Mouse (Mus musculus) liver, embryonic 15.5 days (tissue): ENCODE results near the gene Spop. TPM values are rescaled to one million over a fixed set of nuclear protein-coding genes. Genes with fewer than 3 reads are reported as not detected.

ENCODE experiments used
- ATAC-seq: fragments of 200-750 bp; cut with Nextera tagmentation; 2 replicates; pipeline ENCODE4 v1.8.0; 2017; ENCODE audit warnings: moderate number of reproducible peaks, mild to moderate bottlenecking, moderate library complexity; ENCODE audit not compliant: insufficient read depth
- H3K27ac ChIP-seq: fragments of 300-500 bp; sonication (generic); replicated peaks from 2 replicates; pipeline ENCODE4 v1.5.1; 2015; ENCODE audit warnings: mild to moderate bottlenecking, inconsistent platforms
- H3K27me3 ChIP-seq: fragments of 300-500 bp; sonication (generic); 2 replicates; pipeline ENCODE4 v1.6.1; 2015; ENCODE audit warnings: mild to moderate bottlenecking, inconsistent platforms
- H3K36me3 ChIP-seq: fragments of 300-500 bp; sonication (generic); replicated peaks from 2 replicates; pipeline ENCODE4 v1.6.1; 2015; ENCODE audit warnings: moderate library complexity, mild to moderate bottlenecking, inconsistent platforms
- H3K4me1 ChIP-seq: fragments of 300-500 bp; sonication (generic); replicated peaks from 2 replicates; pipeline ENCODE4 v1.6.1; 2015; ENCODE audit warnings: inconsistent platforms
- H3K4me2 ChIP-seq: fragments of 300-500 bp; sonication (generic); 2 replicates; pipeline ENCODE4 v1.6.1; 2015; ENCODE audit warnings: moderate library complexity, mild to moderate bottlenecking, inconsistent platforms
- H3K4me3 ChIP-seq: fragments of 300-500 bp; sonication (generic); replicated peaks from 2 replicates; pipeline ENCODE4 v1.5.1; 2015; ENCODE audit warnings: mild to moderate bottlenecking, inconsistent platforms
- H3K9ac ChIP-seq: fragments of 300-500 bp; sonication (generic); 2 replicates; pipeline ENCODE4 v1.6.1; 2015; ENCODE audit warnings: moderate library complexity, mild to moderate bottlenecking, inconsistent platforms
- H3K9me3 ChIP-seq: fragments of 300-500 bp; sonication (generic); replicated peaks from 2 replicates; pipeline ENCODE4 v1.6.1; 2016; ENCODE audit warnings: inconsistent platforms
- WGBS: fragments of 180-500 bp; shearing (Covaris S2); methylation state at CpG from one replicate; pipeline ENCODE4 v1.1.7; 2015; ENCODE audit warnings: mixed read lengths; ENCODE audit not compliant: insufficient replicate concordance; 5-methylcytosine and 5-hydroxymethylcytosine counted together
- polyA plus RNA-seq: library from polyadenylated mRNA; unstranded; fragments of >200 nt; fragmentation: Nextera tagmentation; extraction: Ambion mirVana; gene quantifications from 2 replicates; pipeline ENCODE4 v1.2.1, GENCODE M21; 2015

Gene Spop
- polyA plus RNA-seq, 1 experiment from 2014 or later, result 67.5 TPM

DNA sequence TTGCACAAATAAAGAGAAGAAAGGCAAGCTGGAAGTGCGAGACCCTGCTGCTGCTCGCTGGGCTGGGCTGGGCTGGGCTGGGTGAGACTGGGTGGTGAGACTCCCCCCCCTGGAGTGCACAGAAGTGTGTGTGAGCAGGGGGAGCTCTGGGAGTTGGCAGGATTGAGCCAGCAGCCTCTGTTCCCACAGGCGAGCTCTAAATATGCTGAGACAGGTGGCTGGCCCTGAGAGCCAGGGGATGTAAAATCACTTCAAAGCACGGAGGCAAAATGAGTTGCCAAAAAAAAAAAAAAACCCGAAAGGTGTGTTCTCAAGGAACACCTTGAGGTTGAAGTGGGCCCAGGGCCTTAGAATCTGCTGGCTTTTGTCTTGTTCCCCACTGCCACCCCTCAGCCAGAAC is 22.1 kb upstream of the Spop start:
- no peak for ATAC-seq
- WGBS, result 72% methylated on average over 5 of the region's 5 CpGs

DNA sequence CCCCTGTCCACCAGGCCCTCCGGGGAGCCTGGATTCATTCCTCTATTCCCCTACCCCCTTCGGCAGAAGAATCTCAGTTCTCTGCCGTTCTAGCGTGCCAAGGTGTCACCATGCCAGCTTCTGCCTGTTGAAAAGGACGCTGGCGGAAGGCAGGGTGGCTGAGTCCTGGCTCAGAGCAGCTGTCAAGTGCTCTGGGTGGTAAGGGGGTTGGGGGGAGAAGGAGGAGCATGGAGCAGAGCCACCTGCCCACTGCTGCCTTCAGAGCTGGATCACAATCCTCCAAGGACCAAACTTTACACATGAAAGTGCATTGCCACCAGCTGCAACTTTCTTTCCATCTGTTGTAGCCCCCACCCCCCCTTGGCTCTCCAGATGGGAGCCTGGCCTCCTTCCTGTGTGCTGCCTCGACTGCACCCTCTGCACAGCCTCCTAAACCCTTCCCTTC is 21.6 kb upstream of the Spop start:
- Histone ChIP-seq H3K27me3 (0 out of 2 replicates have a peak, but pooled peaks cover 6% of the 10 kb centered on the region), H3K36me3 (peaks cover 41% of the 10 kb centered on the region), H3K4me2 (no peak overlapping the region), H3K4me1 (peaks cover 3% of the 10 kb centered on the region; the same call in 1 of the 2 replicates), H3K27ac (no peak overlapping the region), H3K9ac (no peak overlapping the region), H3K4me3 (no peak overlapping the region), H3K9me3 (no peaks in the 10 kb centered on the region)
- no peak for ATAC-seq
- WGBS, result 57% methylated on average over 7 of the region's 7 CpGs

More for the DNA sequence above, 22.1 kb upstream of the Spop start:
- Histone ChIP-seq H3K27me3 (0 out of 2 replicates have a peak, but pooled peaks cover 6% of the 10 kb centered on the region), H3K4me2 (no peak overlapping the region), H3K9me3 (no peaks in the 10 kb centered on the region), H3K4me1 (peaks cover 7% of the 10 kb centered on the region), H3K36me3 (peaks cover 45% of the 10 kb centered on the region), H3K27ac (no peak overlapping the region), H3K9ac (no peak overlapping the region), H3K4me3 (no peak overlapping the region)

DNA sequence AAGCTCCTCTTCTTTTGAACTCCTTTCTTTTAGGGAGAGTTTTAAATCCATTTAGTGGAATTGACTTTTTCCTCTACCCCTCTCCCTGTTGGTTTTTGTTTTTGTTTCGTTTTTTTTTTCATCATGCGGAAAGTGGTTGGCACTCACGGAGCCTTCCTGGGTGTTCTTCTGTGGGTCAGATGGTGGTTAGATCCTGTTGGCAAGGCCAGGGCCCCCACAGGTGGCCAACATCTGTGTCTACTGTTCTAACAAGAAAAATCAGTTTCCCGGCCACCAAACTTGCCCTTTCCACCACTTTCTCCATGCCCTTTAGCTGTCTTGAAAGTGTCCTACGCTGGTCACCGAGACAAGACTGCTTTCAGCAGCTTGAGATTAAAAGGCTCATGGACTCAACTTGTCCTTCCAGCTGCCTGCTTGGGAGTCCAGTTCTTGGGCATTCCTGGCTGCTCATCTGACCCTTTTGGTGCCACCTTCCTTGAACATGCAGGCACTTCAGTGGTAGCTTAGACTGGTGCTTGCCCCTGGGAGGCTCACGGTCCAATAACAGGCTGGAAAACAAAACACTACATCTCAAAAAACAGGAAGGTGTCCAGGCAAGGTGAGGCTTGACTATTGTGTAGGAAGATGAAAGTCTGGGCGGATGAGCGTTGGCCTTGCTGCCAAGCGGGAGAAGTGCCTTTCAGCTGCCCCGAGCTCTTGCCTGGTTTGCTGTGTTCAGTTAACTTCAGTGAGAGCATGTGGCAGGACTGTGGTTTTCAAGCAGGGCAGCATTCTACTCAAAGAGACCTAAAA is 21.0 kb upstream of the Spop start:
- Histone ChIP-seq H3K4me3 (no peak overlapping the region), H3K36me3 (peaks cover 34% of the 10 kb centered on the region), H3K27me3 (0 out of 2 replicates have a peak, but pooled peaks cover 6% of the 10 kb centered on the region), H3K9me3 (no peaks in the 10 kb centered on the region), H3K4me2 (no peak overlapping the region), H3K27ac (no peak overlapping the region), H3K4me1 (no peaks in the 10 kb centered on the region), H3K9ac (no peak overlapping the region)
- 73% methylated on average over 11 of the region's 11 CpGs for WGBS
- no peak for ATAC-seq

DNA sequence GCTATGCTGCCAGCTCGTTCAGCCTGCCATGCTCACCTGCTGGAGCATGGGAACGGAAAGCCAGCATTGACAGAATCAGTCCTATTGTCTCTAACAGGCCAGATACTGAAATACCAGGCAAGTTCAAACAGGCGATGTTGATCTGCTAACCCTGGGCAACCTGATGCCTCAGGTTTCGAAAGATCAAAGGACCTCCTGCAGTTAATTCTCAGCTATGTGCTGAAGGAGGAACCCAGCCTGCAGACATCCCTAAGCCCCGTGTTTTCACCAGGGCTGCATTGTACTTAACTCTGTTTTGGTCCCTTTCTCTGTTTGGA is 20.4 kb upstream of the Spop start:
- WGBS, result 48% methylated on average over 5 of the region's 5 CpGs
- no peak overlapping the region for H3K9ac ChIP-seq
- peaks cover 29% of the 10 kb centered on the region for H3K36me3 ChIP-seq
- no peak overlapping the region for H3K27ac ChIP-seq
- no peak overlapping the region for H3K4me2 ChIP-seq
- ATAC-seq, result no peak
- H3K27me3 ChIP-seq, result 0 out of 2 replicates have a peak, but pooled peaks cover 11% of the 10 kb centered on the region
- no peaks in the 10 kb centered on the region for H3K9me3 ChIP-seq
- no peak overlapping the region for H3K4me3 ChIP-seq
- no peaks in the 10 kb centered on the region for H3K4me1 ChIP-seq

DNA sequence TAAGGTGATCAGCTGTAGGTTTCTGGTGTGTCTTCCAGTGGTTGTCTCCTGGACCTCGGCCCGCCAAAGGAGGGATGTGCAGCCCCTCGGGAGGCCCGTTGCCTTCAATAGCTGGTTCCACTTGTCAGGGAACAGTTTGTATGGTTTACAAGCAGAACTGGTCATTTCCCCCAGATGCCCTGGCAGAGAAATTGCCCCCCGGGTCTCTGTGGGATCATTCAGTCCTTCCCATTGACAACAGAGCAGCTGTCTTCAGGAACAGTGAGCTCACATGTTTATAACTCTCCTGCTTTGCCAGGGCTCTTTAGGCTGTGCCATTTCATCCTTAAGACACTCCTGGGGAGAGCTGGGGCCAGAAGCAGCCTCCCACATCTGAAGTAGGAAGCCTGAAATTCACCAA is 19.8 kb upstream of the Spop start:
- ATAC-seq, result no peak
- peaks cover 16% of the 10 kb centered on the region; the same call in 1 of the 2 replicates for H3K27me3 ChIP-seq
- no peak overlapping the region for H3K27ac ChIP-seq
- no peaks in the 10 kb centered on the region for H3K4me1 ChIP-seq
- 48% methylated on average over 5 of the region's 5 CpGs for WGBS
- H3K9me3 ChIP-seq, result no peaks in the 10 kb centered on the region
- no peak overlapping the region for H3K9ac ChIP-seq
- no peak overlapping the region for H3K4me3 ChIP-seq
- peaks cover 22% of the 10 kb centered on the region for H3K36me3 ChIP-seq
- H3K4me2 ChIP-seq, result no peak overlapping the region

DNA sequence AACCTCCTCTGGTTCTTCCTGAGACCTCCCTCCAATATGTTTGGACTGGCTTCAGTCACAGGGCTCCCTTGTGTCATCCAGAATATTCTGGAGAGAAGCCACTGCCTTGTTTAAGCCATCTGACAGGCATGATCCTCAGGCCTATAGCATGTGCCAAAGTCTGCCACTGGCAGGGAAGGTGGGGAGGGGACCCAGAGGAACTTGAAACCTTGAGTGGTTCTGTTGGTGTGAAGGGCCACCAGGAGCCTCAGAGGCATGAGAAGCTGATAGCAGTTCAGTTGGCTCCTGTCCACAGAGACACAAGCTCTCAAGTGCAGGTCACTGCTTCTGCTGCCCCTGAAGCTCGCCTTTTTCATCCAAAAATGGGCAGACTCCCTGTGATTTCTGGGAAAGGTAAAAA is 17.3 kb upstream of the Spop start:
- Histone ChIP-seq H3K4me2 (no peak overlapping the region), H3K4me3 (no peak overlapping the region), H3K4me1 (no peaks in the 10 kb centered on the region), H3K9me3 (no peaks in the 10 kb centered on the region), H3K9ac (no peak overlapping the region), H3K27ac (no peak overlapping the region), H3K27me3 (peaks cover 40% of the 10 kb centered on the region), H3K36me3 (no peaks in the 10 kb centered on the region)
- 21% methylated on average over 1 of the region's 1 CpGs for WGBS
- ATAC-seq, result no peak

DNA sequence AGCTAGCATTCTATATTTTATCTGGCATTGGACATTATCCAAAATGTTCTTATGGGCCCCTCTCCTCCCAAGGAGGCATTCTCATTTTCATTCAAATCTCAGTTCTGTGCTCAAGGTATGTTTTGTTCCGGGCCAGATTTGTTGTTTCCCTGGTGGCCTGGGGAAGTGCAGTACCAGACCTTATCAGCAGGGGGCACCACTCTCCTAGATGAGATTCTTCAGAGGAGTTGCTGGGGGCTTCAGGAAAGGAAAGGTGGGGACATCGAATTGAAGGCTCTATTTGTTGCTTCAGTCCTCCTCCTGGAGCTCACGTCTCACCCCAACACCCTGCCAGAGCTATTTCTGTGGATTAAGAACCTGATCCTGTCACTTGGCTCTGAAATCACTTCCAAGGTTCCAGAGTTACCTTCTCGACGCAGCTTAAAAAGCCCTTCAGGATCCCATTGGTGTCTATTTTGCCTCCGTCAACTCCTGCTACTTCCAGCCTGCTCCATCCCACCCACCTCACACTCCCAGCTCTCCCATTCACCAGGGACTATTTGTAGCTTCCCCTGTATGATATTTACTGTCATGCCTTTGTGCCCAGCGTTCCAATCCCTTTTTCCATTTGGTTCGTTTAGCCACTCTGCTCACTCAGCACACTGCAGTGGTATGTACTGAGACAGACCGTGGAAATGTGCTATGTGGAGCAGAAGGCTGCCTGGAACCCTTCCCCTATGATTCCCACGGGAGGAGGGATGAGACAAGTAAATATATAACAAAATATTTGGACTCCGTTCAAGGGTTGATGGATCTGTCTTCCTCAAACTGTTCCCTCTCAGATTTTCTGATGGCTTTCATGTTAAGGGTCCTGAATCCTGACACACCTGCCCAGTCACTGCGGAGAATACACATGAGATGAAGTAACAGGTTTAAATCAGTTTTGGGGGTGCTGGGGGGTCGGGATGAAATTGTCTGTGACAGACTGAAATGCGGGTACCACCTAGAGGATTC is 15.7 kb upstream of the Spop start:
- Histone ChIP-seq H3K9ac (no peak overlapping the region), H3K4me3 (no peak overlapping the region), H3K27me3 (peaks cover 54% of the 10 kb centered on the region), H3K4me2 (no peak overlapping the region), H3K27ac (no peak overlapping the region), H3K9me3 (no peaks in the 10 kb centered on the region), H3K4me1 (no peaks in the 10 kb centered on the region), H3K36me3 (no peaks in the 10 kb centered on the region)
- no peak for ATAC-seq
- 51% methylated on average over 14 of the region's 14 CpGs for WGBS

DNA sequence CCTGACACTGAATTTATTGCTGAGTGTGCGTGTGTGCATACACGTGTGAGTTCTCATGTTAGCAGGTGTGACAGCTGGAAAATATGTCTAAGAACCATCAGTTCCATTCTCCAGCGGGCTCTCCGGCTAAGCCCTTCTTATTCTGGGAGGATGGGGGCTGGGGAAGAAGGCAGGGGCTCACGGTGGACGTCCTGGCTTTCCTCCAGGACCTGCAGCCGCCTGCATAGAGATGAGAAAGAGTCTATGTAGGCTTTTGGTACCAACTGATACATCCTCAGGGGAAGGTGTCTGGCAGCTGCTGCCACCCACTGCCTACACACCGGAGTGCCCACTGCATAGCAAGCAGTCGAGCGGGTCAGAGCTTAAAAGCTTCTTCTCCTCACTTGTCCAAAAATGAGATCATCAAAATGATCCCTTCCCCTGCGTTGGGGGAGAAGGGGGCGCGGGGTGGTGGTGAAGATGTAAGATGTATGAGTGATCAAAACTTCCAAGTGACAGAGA is 14.3 kb upstream of the Spop start:
- Histone ChIP-seq H3K27me3 (peaks cover 54% of the 10 kb centered on the region), H3K36me3 (no peaks in the 10 kb centered on the region), H3K4me1 (no peaks in the 10 kb centered on the region), H3K9ac (no peak overlapping the region), H3K27ac (no peak overlapping the region), H3K4me3 (no peak overlapping the region), H3K9me3 (no peaks in the 10 kb centered on the region), H3K4me2 (no peak overlapping the region)
- 67% methylated on average over 13 of the region's 13 CpGs for WGBS
- ATAC-seq, result no peak

DNA sequence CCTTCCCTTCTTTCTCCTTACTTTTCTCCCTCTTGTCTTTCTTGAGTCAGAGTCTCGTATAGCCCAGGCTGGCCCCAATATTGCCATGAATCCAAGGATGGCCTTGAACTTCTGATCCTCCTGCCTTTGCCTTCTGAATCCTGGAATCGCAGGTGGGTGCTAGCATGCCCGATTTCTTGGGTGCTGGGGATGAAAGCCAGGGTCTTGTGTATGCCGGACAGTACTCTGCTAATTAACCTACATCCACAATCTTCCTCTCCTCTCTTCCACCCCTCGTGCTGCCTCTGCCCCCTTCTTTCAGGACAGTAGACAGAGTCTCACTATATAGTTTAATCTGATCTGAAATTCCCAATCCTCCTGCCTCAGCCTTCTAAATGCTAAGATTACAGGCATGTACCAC is 12.3 kb upstream of the Spop start:
- Histone ChIP-seq H3K36me3 (no peaks in the 10 kb centered on the region), H3K4me1 (no peaks in the 10 kb centered on the region), H3K4me2 (no peak overlapping the region), H3K27me3 (peaks cover 49% of the 10 kb centered on the region), H3K27ac (no peak overlapping the region), H3K9ac (no peak overlapping the region), H3K9me3 (no peaks in the 10 kb centered on the region), H3K4me3 (no peak overlapping the region)
- 70% methylated on average over 5 of the region's 5 CpGs for WGBS
- ATAC-seq, result no peak

DNA sequence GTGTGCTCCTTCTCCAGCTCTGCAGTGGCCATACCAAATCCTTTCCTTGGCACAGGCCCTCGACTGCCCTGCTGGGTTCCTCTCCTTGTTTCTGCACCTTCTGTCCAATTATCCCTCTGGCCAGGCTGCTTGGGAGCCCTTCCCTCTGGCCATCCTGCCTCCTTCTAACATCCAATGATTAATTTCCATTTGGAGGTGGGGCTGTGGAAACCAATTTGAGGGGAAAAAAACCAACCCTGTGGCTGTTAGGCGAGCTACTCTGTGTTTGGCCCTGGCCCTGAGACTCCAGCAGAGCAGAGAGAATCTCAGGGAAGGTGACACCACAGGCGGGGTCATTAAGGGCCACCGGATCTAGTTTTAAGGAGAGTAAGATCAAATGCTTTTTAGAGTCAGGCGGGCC is 11.7 kb upstream of the Spop start:
- Histone ChIP-seq H3K36me3 (no peaks in the 10 kb centered on the region), H3K4me3 (no peak overlapping the region), H3K9me3 (no peaks in the 10 kb centered on the region), H3K27ac (no peak overlapping the region), H3K4me1 (no peaks in the 10 kb centered on the region), H3K9ac (no peak overlapping the region), H3K4me2 (no peak overlapping the region), H3K27me3 (peaks cover 49% of the 10 kb centered on the region)
- 46% methylated on average over 5 of the region's 5 CpGs for WGBS
- no peak for ATAC-seq

DNA sequence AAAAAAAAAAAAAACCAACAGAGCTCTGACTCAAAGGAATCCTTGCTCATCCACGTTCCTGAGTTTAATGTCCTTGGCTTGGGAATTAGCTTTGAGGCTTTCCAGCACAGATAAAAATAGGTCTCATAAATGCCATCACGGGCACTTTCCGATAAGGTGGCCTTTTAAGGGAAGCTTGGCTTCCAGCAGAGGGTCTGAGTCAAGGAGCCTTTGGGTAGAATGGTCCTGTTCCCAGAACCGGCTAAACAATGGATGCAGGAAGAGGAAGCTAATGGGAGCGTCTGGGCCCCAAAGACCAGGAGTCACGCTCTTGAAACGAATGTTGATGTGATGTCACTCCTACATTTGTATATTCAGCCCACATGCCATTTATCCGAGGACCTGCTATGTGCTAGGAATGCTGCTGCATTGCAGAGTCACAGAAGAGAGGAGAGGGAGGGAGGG is 11.2 kb upstream of the Spop start:
- Histone ChIP-seq H3K4me1 (no peaks in the 10 kb centered on the region), H3K9ac (no peak overlapping the region), H3K27me3 (peaks cover 49% of the 10 kb centered on the region), H3K4me2 (no peak overlapping the region), H3K27ac (no peak overlapping the region), H3K36me3 (no peaks in the 10 kb centered on the region), H3K9me3 (no peaks in the 10 kb centered on the region), H3K4me3 (no peak overlapping the region)
- ATAC-seq, result no peak
- WGBS, result 27% methylated on average over 8 of the region's 8 CpGs
